Mouse (Mus musculus) right cerebral cortex, adult 18-20 months (tissue): ENCODE results near the gene Gm47959.

Source experiments
- DNase-seq: peaks from one replicate; pipeline ENCODE4 v3.0.0; 2022; ENCODE audit warnings: mixed read lengths

The Gm47959 gene

DNA sequence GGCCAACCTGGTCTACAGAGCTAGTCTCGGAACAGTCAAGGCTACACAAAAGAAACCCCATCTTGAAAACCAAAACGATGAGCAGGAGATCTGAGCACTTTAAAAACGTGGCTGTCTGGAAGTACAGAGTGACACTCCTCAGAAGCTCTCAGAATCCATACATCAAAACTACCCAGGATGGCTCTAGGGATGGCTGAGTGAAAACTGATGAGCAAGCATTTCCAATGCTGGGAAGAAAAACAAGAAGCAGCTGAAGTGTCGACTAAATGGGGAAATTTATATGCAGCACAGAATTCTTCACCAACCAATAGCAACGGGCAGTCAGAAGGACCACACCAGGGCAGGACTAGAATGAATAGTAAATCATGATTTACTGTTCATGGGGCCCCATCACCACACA lies 34.2 kb downstream of the Gm47959 start:
- DNase-seq: no peak

DNA sequence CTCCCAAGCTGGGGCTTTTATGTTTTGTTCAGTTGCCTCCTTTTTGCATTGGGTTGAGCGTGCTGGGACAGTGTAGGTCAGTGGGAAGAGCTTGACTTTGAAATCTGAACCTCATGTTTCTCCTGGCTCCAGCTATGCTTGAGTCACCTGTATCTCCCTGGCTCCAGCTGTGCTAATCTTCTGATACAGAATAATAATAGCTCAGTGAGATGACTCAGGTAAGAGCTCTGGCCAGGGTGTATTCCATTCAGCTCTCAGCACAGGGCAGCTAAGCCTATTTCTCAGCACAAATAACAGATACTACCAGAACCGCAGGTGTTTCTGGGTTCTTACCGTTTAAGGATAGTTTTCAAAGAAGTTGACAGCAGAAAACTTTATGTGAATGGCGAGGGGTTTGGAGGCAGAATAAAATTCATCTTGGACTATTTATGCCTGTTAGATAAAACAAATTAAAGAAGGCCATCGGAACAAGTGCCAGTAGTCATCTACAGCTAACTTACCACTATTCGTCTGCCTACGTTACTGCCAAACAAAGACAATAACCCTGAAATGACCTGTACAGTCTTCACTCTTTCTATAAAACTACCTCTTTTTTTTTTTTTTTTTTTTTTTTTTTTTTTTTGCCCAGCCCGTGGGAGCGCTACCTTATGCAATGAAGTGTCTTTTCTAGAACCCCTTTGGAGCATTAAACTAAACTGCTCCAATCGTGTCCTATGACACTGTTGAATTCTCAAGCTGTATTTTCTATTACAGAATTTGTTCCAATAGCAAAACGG lies 36.7 kb downstream of the Gm47959 start:
- DNase-seq: no peak

DNA sequence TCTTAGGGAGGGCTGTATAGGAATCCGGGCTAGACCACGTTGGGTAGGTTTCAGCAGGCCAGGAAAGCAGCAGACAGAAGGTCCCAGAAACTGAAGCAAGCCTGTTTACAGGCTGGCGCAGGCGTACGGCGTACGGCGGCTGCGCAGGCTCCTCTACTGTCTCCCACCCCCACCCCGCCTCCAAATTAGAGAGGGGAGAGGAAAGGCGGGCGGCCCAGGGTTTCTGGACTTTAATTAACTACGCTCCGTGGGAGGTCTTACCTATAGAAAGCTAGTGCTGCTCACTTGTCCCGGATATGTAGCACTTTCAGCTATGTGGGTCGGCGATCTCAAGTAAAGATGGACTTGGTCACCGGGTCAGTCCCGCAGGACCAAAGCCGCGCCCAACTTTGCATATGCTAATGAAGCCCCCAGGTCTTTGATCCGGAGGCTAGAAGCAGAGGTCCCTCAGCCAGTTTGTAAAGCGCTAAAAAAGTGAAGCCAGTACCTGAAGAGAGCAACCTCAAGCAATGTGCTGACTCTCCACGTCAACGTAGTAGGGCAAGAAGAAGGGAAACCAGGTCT lies 37.8 kb downstream of the Gm47959 start, which contains the start of gene Slc19a3:
TSS of gene Slc19a3 (minus strand) at position 340 of the 564 bp plus-strand sequence.
- DNase-seq: peak; percentile 36

DNA sequence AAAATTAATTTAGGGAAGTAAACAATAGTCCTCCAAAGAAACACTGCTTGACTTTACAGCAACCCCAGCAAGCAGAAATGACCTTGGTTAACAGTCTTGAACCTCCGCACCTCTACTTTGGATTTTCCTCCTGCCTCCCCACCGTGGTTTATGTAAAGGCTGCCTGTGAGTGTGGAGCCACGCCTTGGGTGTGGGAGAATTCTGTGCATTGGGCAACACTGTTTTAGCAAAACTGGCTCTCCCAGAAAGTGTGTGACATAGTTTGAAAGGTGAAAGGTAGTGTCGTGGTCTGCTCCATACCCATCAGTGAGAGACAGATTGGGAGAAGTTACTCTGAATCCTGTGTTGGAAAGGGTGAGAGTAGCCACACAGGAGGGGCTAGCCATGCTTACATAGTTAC lies 38.7 kb downstream of the Gm47959 start:
- no peak for DNase-seq

DNA sequence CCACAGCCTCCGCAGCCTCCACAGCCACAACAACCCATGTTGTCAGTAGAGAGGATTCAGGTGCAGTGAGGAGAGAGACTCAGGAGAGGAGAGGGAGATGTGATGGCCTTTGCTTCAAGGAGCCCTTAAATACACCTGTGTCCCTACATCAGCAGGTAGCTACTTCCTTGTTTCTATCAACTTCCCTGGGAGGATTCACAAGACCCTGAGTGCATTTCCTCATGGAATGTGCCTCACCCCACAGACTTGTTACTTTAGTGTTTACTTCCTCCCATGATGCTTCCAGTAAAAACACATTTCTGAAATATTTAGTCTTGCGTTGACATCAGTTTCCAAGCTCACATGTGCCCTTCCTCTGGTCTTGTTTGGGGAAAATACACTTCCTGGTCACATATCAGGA lies 42.0 kb downstream of the Gm47959 start, which contains the start of gene Krtap28-10:
TSS of gene Krtap28-10 (minus strand) at position 101 of the 400 bp plus-strand sequence.
- no peak for DNase-seq

DNA sequence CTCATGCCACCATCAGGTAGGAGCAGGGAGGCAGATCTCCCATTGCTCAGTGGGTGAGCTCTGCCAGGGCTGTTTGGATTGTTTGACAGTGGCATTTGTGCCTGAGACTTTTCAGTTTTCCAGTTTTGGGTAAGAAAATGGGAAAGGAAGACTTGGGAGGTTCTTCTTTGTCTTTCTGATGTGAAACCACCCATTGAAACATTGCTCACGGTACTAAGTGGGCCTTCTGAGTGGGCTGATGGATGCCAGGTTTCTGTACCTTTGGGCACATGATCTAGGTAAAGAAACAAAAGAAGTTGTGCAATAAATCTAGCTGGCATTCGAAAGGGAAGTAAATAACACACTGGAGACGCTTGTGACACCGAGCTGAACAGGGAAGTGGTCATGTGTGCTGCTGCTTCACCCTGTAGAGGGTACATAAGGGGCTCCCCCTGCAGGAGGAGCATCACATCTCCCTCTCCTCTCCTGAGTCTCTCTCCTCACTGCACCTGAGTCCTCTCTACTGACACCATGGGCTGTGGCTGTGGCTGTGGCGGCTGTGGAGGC lies 44.6 kb downstream of the Gm47959 start, which contains the start of gene Gm47969:
TSS of gene Gm47969 (plus strand) at position 51 of the 546 bp plus-strand sequence.
- DNase-seq: no peak
